Mouse (Mus musculus): ENCODE data around the gene Ppp4c. TPM values are rescaled to one million over a fixed set of nuclear protein-coding genes. Genes with fewer than 3 reads are reported as not detected.

The Ppp4c gene
- polyA plus RNA-seq, 1 experiment from 2014 or later = 293 TPM

- H3K4me1 ChIP-seq = peaks cover 40% of the 10 kb centered on the region
- no peaks in the 10 kb centered on the region for H3K27me3 ChIP-seq (replicated peaks)
- no peak for ATAC-seq (ENCODE audit: low FRiP score, low read depth)
- peaks cover 29% of the 10 kb centered on the region for H3K36me3 ChIP-seq
- H3K4me3 ChIP-seq = peak overlapping the region; percentile 74
- H3K4me2 ChIP-seq (replicated peaks) = peak overlapping the region; percentile 84
- H3K9me3 ChIP-seq = no peaks in the 10 kb centered on the region
- WGBS = 40% methylated on average over 5 of the region's 5 CpGs
- H3K27ac ChIP-seq = peak overlapping the region; percentile 90; the same call in 1 of the 2 replicates
- peak overlapping the region; percentile 86 for H3K9ac ChIP-seq
These were observed 8.2 kb upstream of the Ppp4c start for GRCm38 (mm10) chr7:126800269-126801056.

- peak overlapping the region; percentile 74 for H3K4me3 ChIP-seq
- peak overlapping the region; percentile 84 for H3K4me2 ChIP-seq (replicated peaks)
- peak overlapping the region; percentile 90 for H3K27ac ChIP-seq
- H3K27me3 ChIP-seq (replicated peaks) = no peaks in the 10 kb centered on the region
- H3K9me3 ChIP-seq = no peaks in the 10 kb centered on the region
- H3K9ac ChIP-seq = peak overlapping the region; percentile 86
- peaks cover 37% of the 10 kb centered on the region for H3K36me3 ChIP-seq
- under 1% methylated on average over 36 of the region's 38 CpGs for WGBS
- peak; percentile 94 for ATAC-seq (ENCODE audit: low FRiP score, low read depth)
- H3K4me1 ChIP-seq = peaks cover 40% of the 10 kb centered on the region
These were observed 7.4 kb upstream of the Ppp4c start for GRCm38 (mm10) chr7:126799468-126800268.

- Histone ChIP-seq H3K36me3 (peaks cover 39% of the 10 kb centered on the region), H3K4me1 (peaks cover 40% of the 10 kb centered on the region), H3K4me2 (replicated peaks) (peak overlapping the region; percentile 84), H3K9me3 (no peaks in the 10 kb centered on the region), H3K4me3 (peak overlapping the region; percentile 74), H3K9ac (peak overlapping the region; percentile 86), H3K27ac (peak overlapping the region; percentile 90; the same call in 1 of the 2 replicates), H3K27me3 (replicated peaks) (no peaks in the 10 kb centered on the region)
- peak; percentile 95 for ATAC-seq (ENCODE audit: low FRiP score, low read depth)
- 0% methylated on average over 30 of the region's 36 CpGs for WGBS
These were observed 6.8 kb upstream of the Ppp4c start for GRCm38 (mm10) chr7:126799050-126799467.

- H3K4me1 ChIP-seq = peaks cover 40% of the 10 kb centered on the region
- H3K9me3 ChIP-seq = no peaks in the 10 kb centered on the region
- peaks cover 39% of the 10 kb centered on the region for H3K36me3 ChIP-seq
- peak overlapping the region; percentile 84 for H3K4me2 ChIP-seq (replicated peaks)
- H3K4me3 ChIP-seq = peak overlapping the region; percentile 74
- no peak for ATAC-seq (ENCODE audit: low FRiP score, low read depth)
- peak overlapping the region; percentile 90; the same call in 1 of the 2 replicates for H3K27ac ChIP-seq
- H3K9ac ChIP-seq = peak overlapping the region; percentile 86
- WGBS = 1% methylated on average over 40 of the region's 40 CpGs
- no peaks in the 10 kb centered on the region for H3K27me3 ChIP-seq (replicated peaks)
These were observed 6.1 kb upstream of the Ppp4c start for GRCm38 (mm10) chr7:126798127-126799049.

- Histone ChIP-seq H3K4me1 (peaks cover 46% of the 10 kb centered on the region), H3K4me3 (peak within 1 kb of the TSS; percentile 74), H3K9me3 (no peaks in the 10 kb centered on the region), H3K36me3 (peaks cover 32% of the 10 kb centered on the region), H3K4me2 (replicated peaks) (peak within 1 kb of the TSS; percentile 84), H3K9ac (peak within 1 kb of the TSS; percentile 86), H3K27ac (peak within 1 kb of the TSS; percentile 90; the same call in 1 of the 2 replicates), H3K27me3 (replicated peaks) (no peaks in the 10 kb centered on the region)
- 35% methylated on average over 21 of the region's 21 CpGs for WGBS
- no peak for ATAC-seq (ENCODE audit: low FRiP score, low read depth)
These were observed 5.3 kb upstream of the Ppp4c start, which contains the start of gene Fam57b for GRCm38 (mm10) chr7:126797411-126798126. Gene Fam57b, plus strand, starts transcription at chr7:126797668.

- WGBS = 77% methylated on average over 8 of the region's 8 CpGs
- H3K27ac ChIP-seq = no peak overlapping the region
- ATAC-seq (ENCODE audit: low FRiP score, low read depth) = no peak
- H3K36me3 ChIP-seq = peaks cover 29% of the 10 kb centered on the region
- no peaks in the 10 kb centered on the region for H3K9me3 ChIP-seq
- no peaks in the 10 kb centered on the region for H3K27me3 ChIP-seq (replicated peaks)
- H3K4me3 ChIP-seq = no peak overlapping the region
- peak overlapping the region; percentile 14; the same call in 1 of the 2 replicates for H3K4me2 ChIP-seq (replicated peaks)
- H3K9ac ChIP-seq = no peak overlapping the region
- peaks cover 49% of the 10 kb centered on the region for H3K4me1 ChIP-seq
These were observed 4.1 kb upstream of the Ppp4c start for GRCm38 (mm10) chr7:126796350-126796932.

- Histone ChIP-seq H3K4me3 (no peak overlapping the region), H3K4me1 (peaks cover 57% of the 10 kb centered on the region), H3K9ac (no peak overlapping the region), H3K9me3 (no peaks in the 10 kb centered on the region), H3K4me2 (replicated peaks) (no peak overlapping the region), H3K27ac (no peak overlapping the region), H3K27me3 (replicated peaks) (no peaks in the 10 kb centered on the region), H3K36me3 (peaks cover 29% of the 10 kb centered on the region)
- ATAC-seq (ENCODE audit: low FRiP score, low read depth) = no peak
- 78% methylated on average over 16 of the region's 16 CpGs for WGBS
These were observed 3.4 kb upstream of the Ppp4c start for GRCm38 (mm10) chr7:126795387-126796317.

- Histone ChIP-seq H3K27ac (no peak overlapping the region), H3K36me3 (peaks cover 39% of the 10 kb centered on the region), H3K9me3 (no peaks in the 10 kb centered on the region), H3K4me1 (peaks cover 53% of the 10 kb centered on the region), H3K4me2 (replicated peaks) (no peak overlapping the region), H3K9ac (no peak overlapping the region), H3K27me3 (replicated peaks) (no peaks in the 10 kb centered on the region), H3K4me3 (no peak overlapping the region)
- 79% methylated on average over 4 of the region's 4 CpGs for WGBS
- ATAC-seq (ENCODE audit: low FRiP score, low read depth) = no peak
These were observed 1.9 kb upstream of the Ppp4c start for GRCm38 (mm10) chr7:126794271-126794605.

- ATAC-seq (ENCODE audit: low FRiP score, low read depth) = no peak
- Histone ChIP-seq H3K27ac (no peak overlapping the region), H3K36me3 (peaks cover 45% of the 10 kb centered on the region), H3K4me2 (replicated peaks) (0 out of 2 replicates have a peak overlapping the region, but pooled peaks have one; percentile 81), H3K9me3 (no peaks in the 10 kb centered on the region), H3K27me3 (replicated peaks) (no peaks in the 10 kb centered on the region), H3K4me3 (no peak overlapping the region), H3K9ac (no peak overlapping the region), H3K4me1 (peaks cover 53% of the 10 kb centered on the region)
- 75% methylated on average over 4 of the region's 4 CpGs for WGBS
These were observed 1.4 kb upstream of the Ppp4c start for GRCm38 (mm10) chr7:126793456-126794270.

All from neural tube, embryonic 12.5 days (tissue).